Mouse (Mus musculus) CH12.LX (cell line): ENCODE results near the gene Spi1. TPM values are rescaled to one million over a fixed set of nuclear protein-coding genes. Genes with fewer than 3 reads are reported as not detected.

ENCODE experiments used
- DNase-seq: peaks from one replicate; pipeline ENCODE4 v3.0.0-alpha.2; 2013; ENCODE audit errors: extremely low read depth
- H3K27ac ChIP-seq: 2 replicates; pipeline ENCODE4 v1.5.1; 2012; ENCODE audit warnings: low read depth, mild to moderate bottlenecking, control low read depth, moderate library complexity; ENCODE audit not compliant: insufficient read depth
- H3K27me3 ChIP-seq: replicated peaks from 2 replicates; pipeline ENCODE3; 2012; ENCODE audit warnings: inconsistent platforms
- H3K36me3 ChIP-seq, 2 experiments: replicated peaks in 1 of 2; 2 replicates each; pipeline versions ENCODE3 to v1.6.1; 2012; ENCODE audit warnings: inconsistent platforms in 1 of 2, low read length in 1 of 2, mild to moderate bottlenecking in 1 of 2, mixed read lengths in 1 of 2, moderate library complexity in 1 of 2; ENCODE audit not compliant: control insufficient read depth in 1 of 2, insufficient read depth in 1 of 2
- H3K4me1 ChIP-seq, 2 experiments: 2 replicates each; pipeline ENCODE4 v1.6.1; 2012; ENCODE audit warnings: inconsistent platforms in 1 of 2, moderate library complexity in 1 of 2; ENCODE audit not compliant: insufficient read depth in 2 of 2, control insufficient read depth in 1 of 2
- H3K4me2 ChIP-seq: 2 replicates; pipeline ENCODE4 v1.6.1; 2012; ENCODE audit warnings: low read depth, mild to moderate bottlenecking, control low read depth; ENCODE audit not compliant: poor library complexity, insufficient read depth, severe bottlenecking
- H3K4me3 ChIP-seq, 3 experiments: fragments of 150-350 bp in 1 of 3; sonication (generic) in 1 of 3; replicated peaks in 1 of 3; 2 replicates each; pipeline versions ENCODE3 to v1.5.1; 2011 to 2012; ENCODE audit warnings: low read depth in 2 of 3, low read length in 2 of 3, mild to moderate bottlenecking in 2 of 3, moderate library complexity in 2 of 3, control low read depth in 1 of 3, improper control_type of control experiment in 1 of 3, inconsistent platforms in 1 of 3, mixed read lengths in 1 of 3; ENCODE audit not compliant: poor library complexity in 1 of 3
- H3K79me2 ChIP-seq: replicated peaks from 2 replicates; pipeline ENCODE4 v1.6.1; 2012; ENCODE audit warnings: mild to moderate bottlenecking, moderate library complexity; ENCODE audit not compliant: control insufficient read depth, poor library complexity, insufficient read depth, severe bottlenecking; ENCODE audit errors: extremely low read depth
- H3K9ac ChIP-seq: 2 replicates; pipeline ENCODE4 v1.6.1; 2012; ENCODE audit warnings: low read depth, mild to moderate bottlenecking, control low read depth, moderate library complexity; ENCODE audit not compliant: insufficient read depth
- H3K9me3 ChIP-seq: replicated peaks from 2 replicates; pipeline ENCODE3; 2012; ENCODE audit warnings: low read length, inconsistent platforms, mixed read lengths
- BHLHE40 ChIP-seq: IDR thresholded peaks from 2 replicates; pipeline ENCODE4 v1.6.1; 2011; ENCODE audit warnings: mild to moderate bottlenecking, low read depth, low read length, improper control_type of control experiment
- CHD1 ChIP-seq: IDR thresholded peaks from 2 replicates; pipeline ENCODE4 v1.6.1; 2012; ENCODE audit warnings: low read depth, low read length, improper control_type of control experiment, inconsistent platforms
- CHD2 ChIP-seq: IDR thresholded peaks from 2 replicates; pipeline ENCODE4 v1.6.1; 2011; ENCODE audit warnings: low read length, improper control_type of control experiment
- CTCF ChIP-seq, 2 experiments: IDR thresholded peaks in 1 of 2; conservative IDR thresholded peaks in 1 of 2; 2 replicates each; pipeline ENCODE4 v1.5.1; 2011 to 2012; ENCODE audit warnings: low read depth in 2 of 2, low read length in 2 of 2, improper control_type of control experiment in 1 of 2, inconsistent platforms in 1 of 2, mild to moderate bottlenecking in 1 of 2, moderate library complexity in 1 of 2
- E2F4 ChIP-seq: IDR thresholded peaks from 2 replicates; pipeline ENCODE4 v1.6.1; 2011; ENCODE audit warnings: low read depth, low read length, improper control_type of control experiment; ENCODE audit not compliant: insufficient replicate concordance
- EP300 ChIP-seq: IDR thresholded peaks from 2 replicates; pipeline ENCODE4 v1.6.1; 2011; ENCODE audit warnings: low read length, improper control_type of control experiment
- ETS1 ChIP-seq: conservative IDR thresholded peaks from 2 replicates; pipeline ENCODE4 v1.6.1; 2012; ENCODE audit warnings: low read depth, mild to moderate bottlenecking, inconsistent platforms, low read length, improper control_type of control experiment, moderate library complexity
- IRF4 ChIP-seq: IDR thresholded peaks from 2 replicates; pipeline ENCODE4 v1.6.1; 2014; ENCODE audit warnings: low read depth, mild to moderate bottlenecking, inconsistent platforms, low read length, improper control_type of control experiment
- JUN ChIP-seq: IDR thresholded peaks from 2 replicates; pipeline ENCODE4 v1.6.1; 2011; ENCODE audit warnings: low read depth, mild to moderate bottlenecking, low read length, improper control_type of control experiment, moderate library complexity; ENCODE audit not compliant: insufficient read depth
- KAT2A ChIP-seq: IDR thresholded peaks from 2 replicates; pipeline ENCODE4 v1.6.1; 2012; ENCODE audit warnings: low read length, improper control_type of control experiment, inconsistent platforms; ENCODE audit not compliant: insufficient replicate concordance
- MAX ChIP-seq: IDR thresholded peaks from 2 replicates; pipeline ENCODE4 v1.6.1; 2011; ENCODE audit warnings: low read length, improper control_type of control experiment
- MEF2A ChIP-seq: IDR thresholded peaks from 2 replicates; pipeline ENCODE4 v1.6.1; 2014; ENCODE audit warnings: low read depth, mild to moderate bottlenecking, inconsistent platforms, low read length, improper control_type of control experiment, borderline replicate concordance
- MXI1 ChIP-seq: IDR thresholded peaks from 2 replicates; pipeline ENCODE4 v1.6.1; 2011; ENCODE audit warnings: mild to moderate bottlenecking, low read depth, low read length, improper control_type of control experiment
- MYC ChIP-seq: IDR thresholded peaks from 2 replicates; pipeline ENCODE4 v1.6.1; 2011; ENCODE audit warnings: low read depth, mild to moderate bottlenecking, improper control_type of control experiment, low read length
- NELFE ChIP-seq: IDR thresholded peaks from 2 replicates; pipeline ENCODE4 v1.6.1; 2011; ENCODE audit warnings: low read depth, low read length, improper control_type of control experiment
- NRF1 ChIP-seq: IDR thresholded peaks from 2 replicates; pipeline ENCODE4 v1.6.1; 2014; ENCODE audit warnings: low read depth, mild to moderate bottlenecking, inconsistent platforms, low read length, improper control_type of control experiment, moderate library complexity
- PAX5 ChIP-seq: IDR thresholded peaks from 2 replicates; pipeline ENCODE4 v1.6.1; 2012; ENCODE audit warnings: low read length, inconsistent platforms, mixed read lengths
- POLR2AphosphoS2 ChIP-seq: IDR thresholded peaks from 2 replicates; pipeline ENCODE4 v1.6.1; 2011; ENCODE audit warnings: low read depth, low read length, improper control_type of control experiment
- RAD21 ChIP-seq: IDR thresholded peaks from 2 replicates; pipeline ENCODE4 v1.6.1; 2011; ENCODE audit warnings: low read depth, mild to moderate bottlenecking, low read length, improper control_type of control experiment, moderate library complexity
- RCOR1 ChIP-seq: conservative IDR thresholded peaks from 2 replicates; pipeline ENCODE4 v1.6.1; 2012; ENCODE audit warnings: low read depth, mild to moderate bottlenecking, inconsistent platforms, low read length, improper control_type of control experiment
- SIN3A ChIP-seq: IDR thresholded peaks from 2 replicates; pipeline ENCODE4 v1.6.1; 2012; ENCODE audit warnings: low read length, improper control_type of control experiment, inconsistent platforms
- TBP ChIP-seq: conservative IDR thresholded peaks from 2 replicates; pipeline ENCODE4 v1.6.1; 2011; ENCODE audit warnings: low read depth, low read length, improper control_type of control experiment
- UBTF ChIP-seq: IDR thresholded peaks from 2 replicates; pipeline ENCODE4 v1.6.1; 2012; ENCODE audit warnings: low read depth, mild to moderate bottlenecking, inconsistent platforms, low read length, improper control_type of control experiment, moderate library complexity
- USF2 ChIP-seq: conservative IDR thresholded peaks from 2 replicates; pipeline ENCODE4 v1.6.1; 2011; ENCODE audit warnings: low read depth, low read length, improper control_type of control experiment
- ZKSCAN1 ChIP-seq: IDR thresholded peaks from 2 replicates; pipeline ENCODE4 v1.6.1; 2012; ENCODE audit warnings: low read depth, inconsistent platforms, low read length, improper control_type of control experiment, borderline replicate concordance
- dilution Hi-C: fragments of 300-500 bp; cut with MboI; formaldehyde crosslinking; loops from 2 replicates; pipeline ENCODE4 v1.14.3; 2020; ENCODE audit warnings: low sequenced_read_pairs; ENCODE audit not compliant: extremely low pct_unique_long_range_greater_than_20kb, extremely low pct_ligation_motif_present
- in situ Hi-C: fragments of 300-500 bp; cut with MboI; formaldehyde crosslinking; loops from 3 replicates; pipeline ENCODE4 v1.14.3; 2019; ENCODE audit warnings: low sequenced_read_pairs, low pct_ligation_motif_present, low pct_unique_long_range_greater_than_20kb, mixed read lengths
- polyA plus RNA-seq: library from polyadenylated mRNA; unstranded; fragments of >175 nt; gene quantifications from 2 replicates; pipeline ENCODE4 v1.2.1, GENCODE M21; 2012; ENCODE audit warnings: low read depth; ENCODE audit not compliant: insufficient read length
- total RNA-seq, 2 experiments: library from RNA; depleted of rRNA; stranded (reverse); fragments of 300-350 nt in 1 of 2; fragments of >200 nt in 1 of 2; gene quantifications; 2 replicates each; pipeline ENCODE4 v1.2.3; 2012 to 2014

Gene Spi1
- total and polyA plus RNA-seq, 3 experiments, result 24.7 to 45.7 (median 42.6) TPM

DNA sequence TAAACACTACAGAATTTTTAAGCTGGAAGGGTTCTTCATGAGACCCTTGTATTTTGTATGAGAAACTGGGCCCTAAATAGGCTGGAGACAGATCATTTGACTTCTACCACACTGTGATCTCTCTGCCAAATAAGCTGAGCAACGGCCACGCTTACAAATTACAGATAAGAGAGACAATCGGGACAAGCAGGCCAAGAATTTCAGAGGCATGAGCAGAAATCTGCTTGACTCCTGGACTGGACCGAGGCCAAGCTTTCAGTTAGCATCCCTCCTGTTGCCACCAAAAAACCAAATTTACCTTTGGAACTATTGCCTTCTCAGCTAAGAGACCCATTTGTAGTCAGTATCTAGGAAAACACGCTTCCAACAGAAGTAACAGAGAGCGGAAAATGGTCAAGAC lies 78.4 kb downstream of the Spi1 start:
- Histone ChIP-seq H3K4me1 (no peaks in the 10 kb centered on the region), H3K4me2 (no peak overlapping the region), H3K27ac (no peak overlapping the region), H3K4me3 (no peak overlapping the region), H3K79me2 (no peaks in the 10 kb centered on the region), H3K9ac (no peak overlapping the region), H3K9me3 (no peaks in the 10 kb centered on the region), H3K36me3 (peaks cover 70 to 94% of the 10 kb centered on the region in 2 experiments), H3K27me3 (no peaks in the 10 kb centered on the region)
- DNase-seq, result no peak
- dilution Hi-C loops (no loop called here), in situ Hi-C loops (no loop called here)
- TF ChIP-seq USF2 (no peak), KAT2A (no peak), POLR2AphosphoS2 (no peak), IRF4 (no peak), RCOR1 (no peak), ETS1 (no peak), NRF1 (no peak), MYC (no peak), CHD2 (no peak), ZKSCAN1 (no peak), MXI1 (no peak), RAD21 (no peak), EP300 (no peak), UBTF (no peak), E2F4 (no peak), JUN (no peak), MEF2A (no peak)

DNA sequence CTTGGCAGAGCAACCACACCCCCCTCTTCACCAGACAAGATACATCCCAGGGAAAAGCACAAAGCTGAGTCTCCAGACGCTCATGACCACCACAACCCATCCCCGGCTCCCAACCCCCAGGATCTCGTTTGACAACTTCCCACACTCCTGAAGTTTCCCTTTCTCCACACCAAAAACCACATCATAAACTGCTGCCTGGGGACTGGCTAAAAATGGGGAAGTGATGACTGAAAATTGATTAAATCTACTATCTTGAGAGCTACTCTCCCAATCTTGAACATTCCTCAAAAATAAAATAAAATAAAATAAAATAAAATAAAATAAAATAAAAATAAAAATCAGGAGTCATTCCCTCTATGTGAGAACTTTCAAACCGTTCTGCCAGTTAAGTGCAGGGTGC lies 80.8 kb downstream of the Spi1 start:
- Histone ChIP-seq H3K4me2 (no peak overlapping the region), H3K36me3 (peaks cover 71 to 94% of the 10 kb centered on the region in 2 experiments), H3K4me3 (no peak overlapping the region), H3K27ac (no peak overlapping the region)
- TF ChIP-seq IRF4, result no peak
- TF ChIP-seq NELFE, result no peak
- no peak for TF ChIP-seq USF2
- no peak for TF ChIP-seq MAX
- no peak for TF ChIP-seq PAX5
- no peak for TF ChIP-seq TBP
- TF ChIP-seq ZKSCAN1, result no peak
- no peak for TF ChIP-seq CHD1
- no peak for TF ChIP-seq BHLHE40
- no peak for TF ChIP-seq SIN3A
- TF ChIP-seq MEF2A, result no peak
- TF ChIP-seq UBTF, result no peak
- TF ChIP-seq CTCF (conservative IDR thresholded peaks at IDR 0.05 in 1 of 2, IDR thresholded peaks at IDR 0.05 in 1 of 2; ENCODE audit: low read depth in 2 of 2, low read length in 2 of 2), result no peak
- TF ChIP-seq, all 38 proteins: peak for 0
- DNase-seq, result no peak
- Histone ChIP-seq H3K79me2 (no peaks in the 10 kb centered on the region), H3K9ac (no peak overlapping the region), H3K27me3 (no peaks in the 10 kb centered on the region), H3K4me1 (no peaks in the 10 kb centered on the region), H3K9me3 (no peaks in the 10 kb centered on the region)
- in situ Hi-C loops, result no loop called here
- dilution Hi-C loops, result no loop called here
